Mouse (Mus musculus): ENCODE data around the gene C2cd2l. TPM values are rescaled to one million over a fixed set of nuclear protein-coding genes. Genes with fewer than 3 reads are reported as not detected.

C2cd2l gene
- polyA plus RNA-seq, 1 experiment: 5.1 TPM

- peak overlapping the region; percentile 22 for H3K4me3 ChIP-seq (ENCODE audit: low read depth, low read length)
- H3K4me1 ChIP-seq (ENCODE audit: control insufficient read depth, insufficient read depth, low read length): peaks cover 2% of the 10 kb centered on the region
- no peaks in the 10 kb centered on the region for H3K9me3 ChIP-seq (replicated peaks; ENCODE audit: control insufficient read depth, insufficient read depth, low read length, poor library complexity, severe bottlenecking)
- TF ChIP-seq POLR2A (IDR thresholded peaks at IDR 0.05; ENCODE audit: insufficient read depth, low read length): no peak
- no peak for TF ChIP-seq EP300 (IDR thresholded peaks at IDR 0.05; ENCODE audit: insufficient read depth, low read depth, low read length)
- no peak for TF ChIP-seq CTCF (IDR thresholded peaks at IDR 0.05; ENCODE audit: low read depth, low read length)
- H3K36me3 ChIP-seq (ENCODE audit: control insufficient read depth, insufficient read depth, low read length, poor library complexity, severe bottlenecking): peaks cover 32% of the 10 kb centered on the region
- no peak overlapping the region for H3K9ac ChIP-seq (ENCODE audit: low read depth, poor library complexity, severe bottlenecking)
- H3K27me3 ChIP-seq (ENCODE audit: control insufficient read depth, insufficient read depth, low read length, poor library complexity, severe bottlenecking): no peaks in the 10 kb centered on the region
- H3K27ac ChIP-seq (ENCODE audit: insufficient read depth, low read length): no peak overlapping the region
Observed at GRCm38 (mm10) chr9:44352337-44352736, 32.3 kb upstream of the C2cd2l start.

- no peak overlapping the region for H3K9ac ChIP-seq (ENCODE audit: low read depth, poor library complexity, severe bottlenecking)
- TF ChIP-seq POLR2A (IDR thresholded peaks at IDR 0.05; ENCODE audit: insufficient read depth, low read length) (no peak), EP300 (IDR thresholded peaks at IDR 0.05; ENCODE audit: insufficient read depth, low read depth, low read length) (no peak), CTCF (IDR thresholded peaks at IDR 0.05; ENCODE audit: low read depth, low read length) (no peak)
- peaks cover 5% of the 10 kb centered on the region for H3K4me1 ChIP-seq (ENCODE audit: control insufficient read depth, insufficient read depth, low read length)
- H3K4me3 ChIP-seq (ENCODE audit: low read depth, low read length): no peak overlapping the region
- H3K27ac ChIP-seq (ENCODE audit: insufficient read depth, low read length): no peak overlapping the region
- no peaks in the 10 kb centered on the region for H3K27me3 ChIP-seq (ENCODE audit: control insufficient read depth, insufficient read depth, low read length, poor library complexity, severe bottlenecking)
- peaks cover 32% of the 10 kb centered on the region for H3K36me3 ChIP-seq (ENCODE audit: control insufficient read depth, insufficient read depth, low read length, poor library complexity, severe bottlenecking)
- no peaks in the 10 kb centered on the region for H3K9me3 ChIP-seq (replicated peaks; ENCODE audit: control insufficient read depth, insufficient read depth, low read length, poor library complexity, severe bottlenecking)
Observed at GRCm38 (mm10) chr9:44351396-44351795, 31.3 kb upstream of the C2cd2l start.

GRCm38 (mm10) chr9:44348546-44348945 lies 28.5 kb upstream of the C2cd2l start:
- Histone ChIP-seq H3K9me3 (replicated peaks; ENCODE audit: control insufficient read depth, insufficient read depth, low read length, poor library complexity, severe bottlenecking) (no peaks in the 10 kb centered on the region), H3K4me1 (ENCODE audit: control insufficient read depth, insufficient read depth, low read length) (peaks cover 7% of the 10 kb centered on the region), H3K9ac (ENCODE audit: low read depth, poor library complexity, severe bottlenecking) (no peak overlapping the region), H3K27me3 (ENCODE audit: control insufficient read depth, insufficient read depth, low read length, poor library complexity, severe bottlenecking) (no peaks in the 10 kb centered on the region), H3K4me3 (ENCODE audit: low read depth, low read length) (no peak overlapping the region), H3K27ac (ENCODE audit: insufficient read depth, low read length) (0 out of 2 replicates have a peak overlapping the region, but pooled peaks have one; percentile 3), H3K36me3 (ENCODE audit: control insufficient read depth, insufficient read depth, low read length, poor library complexity, severe bottlenecking) (peaks cover 10% of the 10 kb centered on the region)
- TF ChIP-seq POLR2A (IDR thresholded peaks at IDR 0.05; ENCODE audit: insufficient read depth, low read length) (no peak), CTCF (IDR thresholded peaks at IDR 0.05; ENCODE audit: low read depth, low read length) (no peak), EP300 (IDR thresholded peaks at IDR 0.05; ENCODE audit: insufficient read depth, low read depth, low read length) (no peak)

- TF ChIP-seq POLR2A (IDR thresholded peaks at IDR 0.05; ENCODE audit: insufficient read depth, low read length) (no peak), CTCF (IDR thresholded peaks at IDR 0.05; ENCODE audit: low read depth, low read length) (no peak), EP300 (IDR thresholded peaks at IDR 0.05; ENCODE audit: insufficient read depth, low read depth, low read length) (no peak)
- peaks cover 10% of the 10 kb centered on the region for H3K36me3 ChIP-seq (ENCODE audit: control insufficient read depth, insufficient read depth, low read length, poor library complexity, severe bottlenecking)
- H3K27ac ChIP-seq (ENCODE audit: insufficient read depth, low read length): peak overlapping the region; percentile 82
- H3K9me3 ChIP-seq (replicated peaks; ENCODE audit: control insufficient read depth, insufficient read depth, low read length, poor library complexity, severe bottlenecking): no peaks in the 10 kb centered on the region
- H3K9ac ChIP-seq (ENCODE audit: low read depth, poor library complexity, severe bottlenecking): no peak overlapping the region
- peaks cover 10% of the 10 kb centered on the region for H3K4me1 ChIP-seq (ENCODE audit: control insufficient read depth, insufficient read depth, low read length)
- no peak overlapping the region for H3K4me3 ChIP-seq (ENCODE audit: low read depth, low read length)
- no peaks in the 10 kb centered on the region for H3K27me3 ChIP-seq (ENCODE audit: control insufficient read depth, insufficient read depth, low read length, poor library complexity, severe bottlenecking)
Observed at GRCm38 (mm10) chr9:44347621-44348020, 27.5 kb upstream of the C2cd2l start.

GRCm38 (mm10) chr9:44347166-44347565 lies 27.1 kb upstream of the C2cd2l start:
- Histone ChIP-seq H3K27ac (ENCODE audit: insufficient read depth, low read length) (peak overlapping the region; percentile 82), H3K36me3 (ENCODE audit: control insufficient read depth, insufficient read depth, low read length, poor library complexity, severe bottlenecking) (peaks cover 10% of the 10 kb centered on the region)

GRCm38 (mm10) chr9:44345570-44346433 lies 25.7 kb upstream of the C2cd2l start:
- Histone ChIP-seq H3K9ac (ENCODE audit: low read depth, poor library complexity, severe bottlenecking) (no peak overlapping the region), H3K9me3 (replicated peaks; ENCODE audit: control insufficient read depth, insufficient read depth, low read length, poor library complexity, severe bottlenecking) (no peaks in the 10 kb centered on the region), H3K36me3 (ENCODE audit: control insufficient read depth, insufficient read depth, low read length, poor library complexity, severe bottlenecking) (peaks cover 7% of the 10 kb centered on the region; the same call in 1 of the 2 replicates), H3K4me3 (ENCODE audit: low read depth, low read length) (no peak overlapping the region), H3K27ac (ENCODE audit: insufficient read depth, low read length) (no peak overlapping the region), H3K27me3 (ENCODE audit: control insufficient read depth, insufficient read depth, low read length, poor library complexity, severe bottlenecking) (no peaks in the 10 kb centered on the region), H3K4me1 (ENCODE audit: control insufficient read depth, insufficient read depth, low read length) (peaks cover 10% of the 10 kb centered on the region)
- TF ChIP-seq POLR2A (IDR thresholded peaks at IDR 0.05; ENCODE audit: insufficient read depth, low read length) (no peak), CTCF (IDR thresholded peaks at IDR 0.05; ENCODE audit: low read depth, low read length) (no peak), EP300 (IDR thresholded peaks at IDR 0.05; ENCODE audit: insufficient read depth, low read depth, low read length) (no peak)

More at GRCm38 (mm10) chr9:44347166-44347565, 27.1 kb upstream of the C2cd2l start:
- Histone ChIP-seq H3K27me3 (ENCODE audit: control insufficient read depth, insufficient read depth, low read length, poor library complexity, severe bottlenecking) (no peaks in the 10 kb centered on the region), H3K4me1 (ENCODE audit: control insufficient read depth, insufficient read depth, low read length) (peaks cover 10% of the 10 kb centered on the region), H3K9ac (ENCODE audit: low read depth, poor library complexity, severe bottlenecking) (no peak overlapping the region), H3K9me3 (replicated peaks; ENCODE audit: control insufficient read depth, insufficient read depth, low read length, poor library complexity, severe bottlenecking) (no peaks in the 10 kb centered on the region), H3K4me3 (ENCODE audit: low read depth, low read length) (no peak overlapping the region)
- no peak for TF ChIP-seq EP300 (IDR thresholded peaks at IDR 0.05; ENCODE audit: insufficient read depth, low read depth, low read length)
- no peak for TF ChIP-seq POLR2A (IDR thresholded peaks at IDR 0.05; ENCODE audit: insufficient read depth, low read length)
- no peak for TF ChIP-seq CTCF (IDR thresholded peaks at IDR 0.05; ENCODE audit: low read depth, low read length)
